Mouse (Mus musculus) heart, embryonic 11.5 days (tissue): ENCODE data around the gene Sgta. TPM values are rescaled to one million over a fixed set of nuclear protein-coding genes. Genes with fewer than 3 reads are reported as not detected.

Experiments
- ATAC-seq: fragments of 200-750 bp; cut with Nextera tagmentation; replicated peaks from 2 replicates; pipeline ENCODE4 v1.8.0; 2017; ENCODE audit warnings: moderate library complexity; ENCODE audit not compliant: insufficient number of reproducible peaks, low FRiP score, low TSS enrichment
- H3K27ac ChIP-seq: fragments of 300-500 bp; sonication (generic); 2 replicates; pipeline ENCODE4 v1.5.1; 2014; ENCODE audit warnings: mild to moderate bottlenecking, low read depth, low read length
- H3K27me3 ChIP-seq: fragments of 300-500 bp; sonication (generic); 2 replicates; pipeline ENCODE4 v1.6.1; 2014; ENCODE audit warnings: mild to moderate bottlenecking, low read length, mixed read lengths; ENCODE audit not compliant: control insufficient read depth, insufficient read depth
- H3K36me3 ChIP-seq: fragments of 300-500 bp; sonication (generic); 2 replicates; pipeline ENCODE4 v1.6.1; 2014; ENCODE audit warnings: mild to moderate bottlenecking, low read length, moderate library complexity, mixed read lengths; ENCODE audit not compliant: control insufficient read depth, insufficient read depth
- H3K4me1 ChIP-seq: fragments of 300-500 bp; sonication (generic); 2 replicates; pipeline ENCODE4 v1.6.1; 2014; ENCODE audit warnings: low read length; ENCODE audit not compliant: control insufficient read depth, insufficient read depth
- H3K4me2 ChIP-seq: fragments of 300-500 bp; sonication (generic); 2 replicates; pipeline ENCODE4 v1.6.1; 2014; ENCODE audit warnings: mild to moderate bottlenecking, moderate library complexity
- H3K4me3 ChIP-seq: fragments of 300-500 bp; sonication (generic); 2 replicates; pipeline ENCODE4 v1.5.1; 2014; ENCODE audit warnings: low read depth, low read length
- H3K9ac ChIP-seq: fragments of 300-500 bp; sonication (generic); 2 replicates; pipeline ENCODE4 v1.6.1; 2014; ENCODE audit warnings: mild to moderate bottlenecking, low read depth, low read length, moderate library complexity
- H3K9me3 ChIP-seq: fragments of 300-500 bp; sonication (generic); replicated peaks from 2 replicates; pipeline ENCODE4 v1.6.1; 2016; ENCODE audit warnings: low read length; ENCODE audit not compliant: control insufficient read depth
- WGBS: fragments of 180-500 bp; shearing (Covaris S2); extraction: QIAGEN DNeasy Blood & Tissue Kit; methylation state at CpG from one replicate; pipeline ENCODE4 v1.1.7; 2014; ENCODE audit not compliant: insufficient replicate concordance; 5-methylcytosine and 5-hydroxymethylcytosine counted together
- microRNA-seq: library from miRNA; unstranded; fragments of <30 nt; microRNA quantifications from one replicate; pipeline ENCODE4, GENCODE M21; 2016; ENCODE audit warnings: borderline number of aligned reads
- polyA plus RNA-seq: library from polyadenylated mRNA; unstranded; fragments of >200 nt; fragmentation: Nextera tagmentation; extraction: Ambion mirVana; gene quantifications from 2 replicates; pipeline ENCODE4 v1.2.1, GENCODE M21; 2014

Gene Sgta
- polyA plus RNA-seq, 1 experiment from 2014 or later: 130 TPM

- Histone ChIP-seq H3K36me3 (no peaks in the 10 kb centered on the region), H3K9me3 (no peaks in the 10 kb centered on the region), H3K27me3 (peaks cover 22% of the 10 kb centered on the region), H3K4me2 (peak overlapping the region; percentile 39), H3K4me1 (peaks cover 3% of the 10 kb centered on the region; the same call in 1 of the 2 replicates), H3K27ac (no peak overlapping the region), H3K9ac (no peak overlapping the region), H3K4me3 (0 out of 2 replicates have a peak overlapping the region, but pooled peaks have one; percentile 5)
- ATAC-seq: no peak
- 11% methylated on average over 21 of the region's 21 CpGs for WGBS
These were observed 64.8 kb downstream of the Sgta start for GRCm38 (mm10) chr10:80995091-80995632.

- WGBS: 55% methylated on average over 4 of the region's 4 CpGs
- no peak for ATAC-seq
- H3K4me2 ChIP-seq: peak overlapping the region; percentile 39; the same call in 1 of the 2 replicates
These were observed 65.4 kb downstream of the Sgta start for GRCm38 (mm10) chr10:80994621-80995020.

More at GRCm38 (mm10) chr10:80994621-80995020, 65.4 kb downstream of the Sgta start:
- Histone ChIP-seq H3K36me3 (no peaks in the 10 kb centered on the region), H3K9ac (no peak overlapping the region), H3K9me3 (no peaks in the 10 kb centered on the region), H3K27ac (no peak overlapping the region), H3K4me1 (peaks cover 3% of the 10 kb centered on the region; the same call in 1 of the 2 replicates), H3K4me3 (no peak overlapping the region), H3K27me3 (peaks cover 22% of the 10 kb centered on the region)

Small RNA genes lying within 50 kb of the gene (microRNA-seq; reads per million reads assigned to microRNA genes)
- gene Mir5615-1: not detected
- gene Mir5615-2: not detected

Other genes starting within 250 kb of the Sgta start
- gene Jsrp1, start 246.7 kb downstream of the Sgta start, polyA plus RNA-seq: 8.0 and 10.0 TPM in 2 replicates
- 1,894 and 1,935 TPM in 2 replicates for gene Oaz1, start 233.5 kb downstream of the Sgta start, polyA plus RNA-seq
- 0.14 TPM in 1 of 2 replicates, not detected in the other for gene Lingo3, start 216.1 kb downstream of the Sgta start, polyA plus RNA-seq
- 201 and 218 TPM in 2 replicates for gene Lsm7, start 205.0 kb downstream of the Sgta start, polyA plus RNA-seq
- gene Sppl2b, start 204.9 kb downstream of the Sgta start, polyA plus RNA-seq: 22.9 and 26.3 TPM in 2 replicates
- gene Tmprss9, start 188.3 kb downstream of the Sgta start, polyA plus RNA-seq: not detected in 2 replicates
- gene Timm13, start 159.2 kb downstream of the Sgta start, polyA plus RNA-seq: 300 and 340 TPM in 2 replicates
- gene Lmnb2, start 141.9 kb downstream of the Sgta start, polyA plus RNA-seq: 7.9 and 11.6 TPM in 2 replicates
- 21.3 and 25.6 TPM in 2 replicates for gene Gadd45b, start 130.1 kb downstream of the Sgta start, polyA plus RNA-seq
- gene Gng7, start 45.2 kb downstream of the Sgta start, polyA plus RNA-seq: 1.4 TPM in 2 replicates
- 0.13 TPM in 1 of 2 replicates, not detected in the other for gene Diras1, start 34.5 kb downstream of the Sgta start, polyA plus RNA-seq
- gene Slc39a3, start 22.8 kb downstream of the Sgta start, polyA plus RNA-seq: 3.9 and 4.1 TPM in 2 replicates
- 30.9 and 31.1 TPM in 2 replicates for gene Thop1, start 9.9 kb upstream of the Sgta start, polyA plus RNA-seq
- gene Creb3l3, start 38.7 kb upstream of the Sgta start, polyA plus RNA-seq: 0.37 and 1.0 TPM in 2 replicates
- 153 and 154 TPM in 2 replicates for gene Map2k2, start 45.7 kb upstream of the Sgta start, polyA plus RNA-seq
- 10.6 and 10.8 TPM in 2 replicates for gene Zbtb7a, start 75.0 kb upstream of the Sgta start, polyA plus RNA-seq
- gene Pias4, start 107.7 kb upstream of the Sgta start, polyA plus RNA-seq: 39.4 and 39.7 TPM in 2 replicates
- 313 and 338 TPM in 2 replicates for gene Eef2, start 116.5 kb upstream of the Sgta start, polyA plus RNA-seq
- 44.1 and 47.4 TPM in 2 replicates for gene Dapk3, start 122.8 kb upstream of the Sgta start, polyA plus RNA-seq
- gene 4930442H23Rik, start 123.7 kb upstream of the Sgta start, polyA plus RNA-seq: 0.21 TPM in 1 of 2 replicates, not detected in the other
- gene Nmrk2, start 141.9 kb upstream of the Sgta start, polyA plus RNA-seq: 2.2 and 3.6 TPM in 2 replicates
- 0.60 and 0.83 TPM in 2 replicates for gene Atcay, start 170.7 kb upstream of the Sgta start, polyA plus RNA-seq
- gene Zfr2, start 173.0 kb upstream of the Sgta start, polyA plus RNA-seq: 2.3 and 3.7 TPM in 2 replicates
- 1.0 and 1.7 TPM in 2 replicates for gene Matk, start 192.8 kb upstream of the Sgta start, polyA plus RNA-seq
- gene Mrpl54, start 206.8 kb upstream of the Sgta start, polyA plus RNA-seq: 247 and 257 TPM in 2 replicates
- 41.2 and 44.1 TPM in 2 replicates for gene Apba3, start 206.8 kb upstream of the Sgta start, polyA plus RNA-seq
- 0.90 and 1.4 TPM in 2 replicates for gene Tjp3, start 231.4 kb upstream of the Sgta start, polyA plus RNA-seq
- gene Pip5k1c, start 232.8 kb upstream of the Sgta start, polyA plus RNA-seq: 30.2 and 32.1 TPM in 2 replicates